Mouse (Mus musculus) urinary bladder, postnatal 36 days (tissue): ENCODE measurements around the gene Krt88.
A peak's percentile ranks its signal among the peaks of the same experiment; 100 is the strongest.

Experiments used
- DNase-seq, 2 experiments: peaks; one replicate each; pipeline ENCODE4 v3.0.0; 2022; ENCODE audit warnings: low spot score in 2 of 2, mixed read lengths in 1 of 2

Gene Krt88

GRCm38 (mm10) chr15:101472952-101473528 lies 25.5 kb downstream of the Krt88 start, which contains the start of gene Krt86:
Gene Krt86, plus strand, starts transcription at chr15:101473478.
- peak in 1 of 2 experiments; percentile 18 for DNase-seq

- DNase-seq: peak; percentile 12 to 36
Measured at GRCm38 (mm10) chr15:101479007-101479665, 31.6 kb downstream of the Krt88 start.

GRCm38 (mm10) chr15:101479666-101480060 lies 32.1 kb downstream of the Krt88 start:
- no peak for DNase-seq

- no peak for DNase-seq
Measured at GRCm38 (mm10) chr15:101482056-101482455, 34.5 kb downstream of the Krt88 start.

- DNase-seq: no peak
Measured at GRCm38 (mm10) chr15:101483646-101484045, 36.1 kb downstream of the Krt88 start.

- no peak for DNase-seq
Measured at GRCm38 (mm10) chr15:101484939-101485338, 37.4 kb downstream of the Krt88 start.

GRCm38 (mm10) chr15:101485911-101486635 lies 38.5 kb downstream of the Krt88 start:
- no peak for DNase-seq

- DNase-seq: no peak
Measured at GRCm38 (mm10) chr15:101491431-101491830, 43.9 kb downstream of the Krt88 start, which contains the start of gene Krt83. Gene Krt83, minus strand, starts transcription at chr15:101491512.

GRCm38 (mm10) chr15:101492718-101493117 lies 45.2 kb downstream of the Krt88 start:
- no peak for DNase-seq

GRCm38 (mm10) chr15:101493713-101494112 lies 46.2 kb downstream of the Krt88 start:
- DNase-seq: no peak

GRCm38 (mm10) chr15:101494203-101494602 lies 46.7 kb downstream of the Krt88 start:
- no peak for DNase-seq

- no peak for DNase-seq
Measured at GRCm38 (mm10) chr15:101495266-101495665, 47.7 kb downstream of the Krt88 start.

GRCm38 (mm10) chr15:101497181-101497580 lies 49.6 kb downstream of the Krt88 start:
- peak; percentile 38 to 41 for DNase-seq
